Mouse (Mus musculus): ENCODE data around the gene Map4k2.
A peak's percentile ranks its signal among the peaks of the same experiment; 100 is the strongest.

Gene Map4k2

GRCm38 (mm10) chr19:6348717-6349116, 7.8 kb downstream of the Map4k2 start:
- Histone ChIP-seq H3K27me3 (ENCODE audit: control insufficient read depth, insufficient read depth, low read length, poor library complexity, severe bottlenecking) (no peaks in the 10 kb centered on the region), H3K36me3 (ENCODE audit: control insufficient read depth, insufficient read depth, low read length, poor library complexity, severe bottlenecking) (peaks cover 22% of the 10 kb centered on the region)
- no peak for DNase-seq (ENCODE audit: low read depth, low spot score)

GRCm38 (mm10) chr19:6349215-6349983, 8.5 kb downstream of the Map4k2 start:
- DNase-seq (ENCODE audit: low read depth, low spot score), result no peak
- H3K36me3 ChIP-seq (ENCODE audit: control insufficient read depth, insufficient read depth, low read length, poor library complexity, severe bottlenecking), result peaks cover 22% of the 10 kb centered on the region
- no peaks in the 10 kb centered on the region for H3K27me3 ChIP-seq (ENCODE audit: control insufficient read depth, insufficient read depth, low read length, poor library complexity, severe bottlenecking)

GRCm38 (mm10) chr19:6351431-6352106, 10.6 kb downstream of the Map4k2 start:
- Histone ChIP-seq H3K36me3 (ENCODE audit: control insufficient read depth, insufficient read depth, low read length, poor library complexity, severe bottlenecking) (peaks cover 16% of the 10 kb centered on the region), H3K27me3 (ENCODE audit: control insufficient read depth, insufficient read depth, low read length, poor library complexity, severe bottlenecking) (no peaks in the 10 kb centered on the region)
- no peak for DNase-seq (ENCODE audit: low read depth, low spot score)

- DNase-seq (ENCODE audit: low read depth, low spot score), result no peak
- H3K36me3 ChIP-seq (ENCODE audit: control insufficient read depth, insufficient read depth, low read length, poor library complexity, severe bottlenecking), result peaks cover 14% of the 10 kb centered on the region
- no peaks in the 10 kb centered on the region for H3K27me3 ChIP-seq (ENCODE audit: control insufficient read depth, insufficient read depth, low read length, poor library complexity, severe bottlenecking)
These were observed 11.2 kb downstream of the Map4k2 start for GRCm38 (mm10) chr19:6352107-6352505.

GRCm38 (mm10) chr19:6354030-6354429, 13.1 kb downstream of the Map4k2 start:
- H3K27me3 ChIP-seq (ENCODE audit: control insufficient read depth, insufficient read depth, low read length, poor library complexity, severe bottlenecking), result no peaks in the 10 kb centered on the region
- no peak for DNase-seq (ENCODE audit: low read depth, low spot score)
- H3K36me3 ChIP-seq (ENCODE audit: control insufficient read depth, insufficient read depth, low read length, poor library complexity, severe bottlenecking), result peaks cover 12% of the 10 kb centered on the region

GRCm38 (mm10) chr19:6361291-6361690, 20.4 kb downstream of the Map4k2 start:
- peaks cover 11% of the 10 kb centered on the region for H3K36me3 ChIP-seq (ENCODE audit: control insufficient read depth, insufficient read depth, low read length, poor library complexity, severe bottlenecking)
- H3K27me3 ChIP-seq (ENCODE audit: control insufficient read depth, insufficient read depth, low read length, poor library complexity, severe bottlenecking), result no peaks in the 10 kb centered on the region
- no peak for DNase-seq (ENCODE audit: low read depth, low spot score)

GRCm38 (mm10) chr19:6363091-6363410, 22.1 kb downstream of the Map4k2 start:
- peaks cover 16% of the 10 kb centered on the region for H3K36me3 ChIP-seq (ENCODE audit: control insufficient read depth, insufficient read depth, low read length, poor library complexity, severe bottlenecking)
- DNase-seq (ENCODE audit: low read depth, low spot score), result no peak
- no peaks in the 10 kb centered on the region for H3K27me3 ChIP-seq (ENCODE audit: control insufficient read depth, insufficient read depth, low read length, poor library complexity, severe bottlenecking)

- Histone ChIP-seq H3K27me3 (ENCODE audit: control insufficient read depth, insufficient read depth, low read length, poor library complexity, severe bottlenecking) (no peaks in the 10 kb centered on the region), H3K36me3 (ENCODE audit: control insufficient read depth, insufficient read depth, low read length, poor library complexity, severe bottlenecking) (peaks cover 16% of the 10 kb centered on the region)
- DNase-seq (ENCODE audit: low read depth, low spot score), result peak; percentile 100
These were observed 22.7 kb downstream of the Map4k2 start, which contains the start of gene Sf1 for GRCm38 (mm10) chr19:6363411-6364240. TSS of gene Sf1 (plus strand) at chr19:6363690.

- no peaks in the 10 kb centered on the region for H3K27me3 ChIP-seq (ENCODE audit: control insufficient read depth, insufficient read depth, low read length, poor library complexity, severe bottlenecking)
- H3K36me3 ChIP-seq (ENCODE audit: control insufficient read depth, insufficient read depth, low read length, poor library complexity, severe bottlenecking), result peaks cover 16% of the 10 kb centered on the region
- DNase-seq (ENCODE audit: low read depth, low spot score), result peak; percentile 95
These were observed 23.4 kb downstream of the Map4k2 start for GRCm38 (mm10) chr19:6364317-6364725.

GRCm38 (mm10) chr19:6364842-6365241, 23.9 kb downstream of the Map4k2 start:
- Histone ChIP-seq H3K36me3 (ENCODE audit: control insufficient read depth, insufficient read depth, low read length, poor library complexity, severe bottlenecking) (peaks cover 16% of the 10 kb centered on the region), H3K27me3 (ENCODE audit: control insufficient read depth, insufficient read depth, low read length, poor library complexity, severe bottlenecking) (no peaks in the 10 kb centered on the region)
- DNase-seq (ENCODE audit: low read depth, low spot score), result no peak

GRCm38 (mm10) chr19:6370175-6370574, 29.2 kb downstream of the Map4k2 start:
- H3K36me3 ChIP-seq (ENCODE audit: control insufficient read depth, insufficient read depth, low read length, poor library complexity, severe bottlenecking), result peaks cover 42% of the 10 kb centered on the region
- no peaks in the 10 kb centered on the region for H3K27me3 ChIP-seq (ENCODE audit: control insufficient read depth, insufficient read depth, low read length, poor library complexity, severe bottlenecking)
- no peak for DNase-seq (ENCODE audit: low read depth, low spot score)

GRCm38 (mm10) chr19:6372433-6372832, 31.5 kb downstream of the Map4k2 start:
- no peaks in the 10 kb centered on the region for H3K27me3 ChIP-seq (ENCODE audit: control insufficient read depth, insufficient read depth, low read length, poor library complexity, severe bottlenecking)
- H3K36me3 ChIP-seq (ENCODE audit: control insufficient read depth, insufficient read depth, low read length, poor library complexity, severe bottlenecking), result peaks cover 50% of the 10 kb centered on the region
- DNase-seq (ENCODE audit: low read depth, low spot score), result no peak

- DNase-seq (ENCODE audit: low read depth, low spot score), result peak; percentile 87
- H3K27me3 ChIP-seq (ENCODE audit: control insufficient read depth, insufficient read depth, low read length, poor library complexity, severe bottlenecking), result no peaks in the 10 kb centered on the region
- H3K36me3 ChIP-seq (ENCODE audit: control insufficient read depth, insufficient read depth, low read length, poor library complexity, severe bottlenecking), result peaks cover 55% of the 10 kb centered on the region
These were observed 32.8 kb downstream of the Map4k2 start for GRCm38 (mm10) chr19:6373539-6374400.

- Histone ChIP-seq H3K27me3 (ENCODE audit: control insufficient read depth, insufficient read depth, low read length, poor library complexity, severe bottlenecking) (no peaks in the 10 kb centered on the region), H3K36me3 (ENCODE audit: control insufficient read depth, insufficient read depth, low read length, poor library complexity, severe bottlenecking) (peaks cover 56% of the 10 kb centered on the region)
- DNase-seq (ENCODE audit: low read depth, low spot score), result no peak
These were observed 33.6 kb downstream of the Map4k2 start for GRCm38 (mm10) chr19:6374571-6374970.

Measured in splenic B cell, adult 2 months (primary cell).